Mouse (Mus musculus): ENCODE measurements around the gene Cpeb3. TPM values are rescaled to one million over a fixed set of nuclear protein-coding genes. Genes with fewer than 3 reads are reported as not detected.

Gene Cpeb3
- total RNA-seq (2023), result 0.71 TPM

DNA sequence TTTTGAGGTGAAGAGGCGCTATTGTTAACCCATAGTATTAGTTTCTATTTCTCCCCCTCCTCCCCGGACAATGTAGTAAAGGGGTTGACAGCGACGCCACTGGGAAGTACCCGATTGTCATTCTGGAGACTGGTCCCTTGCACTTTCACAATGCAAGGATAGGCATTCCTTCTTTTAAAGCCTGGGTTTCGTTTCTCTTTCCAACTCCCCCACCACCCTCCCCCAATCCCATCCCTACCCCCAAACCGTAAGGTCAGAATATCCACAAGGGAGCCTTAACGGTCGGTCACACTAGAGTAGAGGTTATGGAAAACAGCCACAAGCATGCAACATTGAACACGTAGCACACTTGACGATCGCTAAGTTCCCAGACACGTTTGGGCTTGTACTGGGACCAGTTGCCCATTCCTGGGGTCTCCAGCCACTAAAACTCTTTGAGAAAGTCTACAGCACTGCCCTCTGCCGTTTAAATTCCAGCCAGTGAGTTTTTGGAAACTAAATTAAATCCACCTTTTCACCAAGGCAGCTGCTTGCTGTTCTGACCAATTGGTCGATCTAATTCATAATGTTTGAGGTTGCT is at the start of gene Cpeb3:
Gene Cpeb3 (minus strand): TSS at position 426 of the 580 bp plus-strand sequence.

DNA sequence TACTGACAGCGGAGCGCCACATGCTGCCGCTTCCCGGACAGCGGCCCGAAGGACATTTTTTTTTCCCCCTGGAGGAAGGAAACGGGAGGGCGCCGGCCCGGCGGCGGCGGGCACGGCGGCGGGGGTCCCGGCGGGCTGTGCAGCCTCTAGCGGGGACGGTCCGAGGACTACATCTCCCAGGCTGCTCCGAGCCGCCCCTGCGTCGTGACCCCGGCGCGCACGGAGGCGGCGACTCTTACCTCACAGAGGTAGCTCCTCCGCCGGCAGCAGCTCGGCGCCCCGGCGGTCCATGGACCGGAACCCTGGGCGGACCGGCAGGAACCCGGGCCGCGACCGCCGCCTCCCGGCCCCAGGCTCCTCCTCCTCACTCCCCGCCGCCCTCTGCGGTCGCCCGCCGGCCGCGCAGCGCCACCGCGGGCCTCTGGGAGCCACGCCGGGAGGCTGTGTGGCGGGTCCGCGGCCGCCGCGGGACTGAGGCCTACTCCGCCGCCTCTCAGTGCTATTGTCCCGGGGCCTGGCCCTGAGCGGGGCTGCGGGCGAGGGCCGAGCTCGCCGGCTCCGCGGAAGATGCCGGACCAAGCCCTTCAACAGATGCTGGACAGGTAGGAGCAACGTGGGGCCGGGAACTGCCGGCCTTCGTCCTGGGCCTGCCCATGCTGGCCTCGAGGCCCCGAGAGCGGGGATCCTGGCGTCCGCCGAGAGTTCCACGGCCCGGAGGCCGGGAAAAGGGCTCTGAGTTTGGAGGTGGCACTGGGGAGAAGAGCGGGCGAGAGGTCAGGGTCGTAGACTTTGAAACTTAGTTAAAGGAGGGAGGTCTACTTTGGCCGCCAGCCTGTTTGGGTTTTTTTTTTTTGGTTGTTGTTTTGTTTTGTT is 862 bp downstream of the Cpeb3 start, which contains the start of gene March5:
Gene March5 (plus strand): TSS at position 241 of the 873 bp plus-strand sequence.

Other genes with a start within 250 kb of the Cpeb3 start
- gene March5, start 1.1 kb downstream of the Cpeb3 start, total RNA-seq (2023), result 54.5 TPM
- 59.1 TPM for gene Ide, start 129.3 kb upstream of the Cpeb3 start, total RNA-seq (2023)
- gene Kif11, start 167.8 kb upstream of the Cpeb3 start, total RNA-seq (2023), result 1.2 TPM
- 4.1 TPM for gene Hhex, start 226.2 kb upstream of the Cpeb3 start, total RNA-seq (2023)